Mouse (Mus musculus): Measurements from ENCODE around the gene Gm5128.
"Not testable (repeated sequence)": the region's sequence is repeated elsewhere in the genome, so short reads cannot be mapped to it uniquely, and the experiment has no call there.

Gm5128 gene

GRCm38 (mm10) chrX:135372984-135373383 is at the start of gene Gm5128:
Gene Gm5128, plus strand, starts transcription at chrX:135373284.
- DNase-seq, result not testable (repeated sequence)

GRCm38 (mm10) chrX:135360685-135361084 is 12.4 kb upstream of the Gm5128 start:
- not testable (repeated sequence) for DNase-seq

- not testable (repeated sequence) for DNase-seq
Observed at GRCm38 (mm10) chrX:135361943-135362342, 11.1 kb upstream of the Gm5128 start.

- DNase-seq, result not testable (repeated sequence)
Observed at GRCm38 (mm10) chrX:135403578-135403977, 30.5 kb downstream of the Gm5128 start.

- DNase-seq, result peak in 1 of 2 experiments; percentile 1
Observed at GRCm38 (mm10) chrX:135421203-135421602, 48.1 kb downstream of the Gm5128 start.

GRCm38 (mm10) chrX:135421824-135422223 is 48.7 kb downstream of the Gm5128 start:
- not testable (repeated sequence) for DNase-seq

GRCm38 (mm10) chrX:135422473-135422872 is 49.4 kb downstream of the Gm5128 start:
- not testable (repeated sequence) for DNase-seq

Measured in cerebellum, postnatal 36 days (tissue).